Mouse (Mus musculus): Measurements from ENCODE around the gene Atg2a.

- no peak for TF ChIP-seq CTCF (IDR thresholded peaks at IDR 0.05; ENCODE audit: low read depth)
- TF ChIP-seq EP300 (IDR thresholded peaks at IDR 0.05; ENCODE audit: low read depth), result no peak
Observed at GRCm38 (mm10) chr19:6299003-6299402, 57.5 kb downstream of the Atg2a start.

All from heart, postnatal 0 days (tissue).